Mouse (Mus musculus): ENCODE data around the gene Defb48. TPM values are rescaled to one million over a fixed set of nuclear protein-coding genes. Genes with fewer than 3 reads are reported as not detected.

Gene Defb48
- total RNA-seq, 2 experiments from 2014 or later: not detected

DNA sequence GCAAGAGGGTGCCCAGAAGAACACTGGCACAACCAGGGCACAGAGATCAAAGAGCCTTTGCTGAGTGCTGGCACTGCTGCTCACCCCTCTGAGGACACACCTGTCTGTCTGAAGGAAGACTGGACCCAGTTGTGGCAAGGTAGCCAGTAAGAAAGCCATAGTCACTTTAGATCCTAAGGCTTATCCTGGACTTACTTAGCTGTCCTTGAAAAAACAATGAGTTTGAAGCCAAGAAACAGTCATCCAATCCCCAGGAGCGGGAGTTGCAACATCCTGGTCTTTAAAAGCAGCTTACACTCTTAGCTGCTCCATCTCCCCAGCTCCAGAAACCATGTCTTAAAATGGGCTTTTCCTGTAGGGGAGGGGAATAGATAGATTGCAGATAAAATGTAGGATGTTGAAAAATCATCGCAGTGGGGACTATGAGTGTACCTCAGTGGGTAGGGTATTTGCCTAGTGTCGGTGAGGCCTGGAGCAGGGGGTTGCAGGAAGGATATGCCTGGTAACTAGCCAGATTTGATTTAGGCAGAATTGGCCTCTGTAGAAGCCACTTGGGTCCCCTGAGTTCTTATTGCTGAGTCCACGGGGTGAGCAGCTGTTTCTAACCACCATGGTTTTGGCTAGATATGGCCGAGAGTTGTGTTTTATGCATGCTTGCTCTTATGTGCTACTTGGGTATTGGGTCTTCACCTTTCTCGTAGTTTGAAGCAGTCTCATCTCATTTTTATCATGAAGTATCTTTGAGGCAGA, 47.5 kb downstream of the Defb48 start:
- DNase-seq (ENCODE audit: low spot score in 2 of 2): no peak

GRCm38 (mm10) chr14:62935361-62935760, 48.9 kb downstream of the Defb48 start:
- no peak for DNase-seq (ENCODE audit: low spot score in 2 of 2)

DNA sequence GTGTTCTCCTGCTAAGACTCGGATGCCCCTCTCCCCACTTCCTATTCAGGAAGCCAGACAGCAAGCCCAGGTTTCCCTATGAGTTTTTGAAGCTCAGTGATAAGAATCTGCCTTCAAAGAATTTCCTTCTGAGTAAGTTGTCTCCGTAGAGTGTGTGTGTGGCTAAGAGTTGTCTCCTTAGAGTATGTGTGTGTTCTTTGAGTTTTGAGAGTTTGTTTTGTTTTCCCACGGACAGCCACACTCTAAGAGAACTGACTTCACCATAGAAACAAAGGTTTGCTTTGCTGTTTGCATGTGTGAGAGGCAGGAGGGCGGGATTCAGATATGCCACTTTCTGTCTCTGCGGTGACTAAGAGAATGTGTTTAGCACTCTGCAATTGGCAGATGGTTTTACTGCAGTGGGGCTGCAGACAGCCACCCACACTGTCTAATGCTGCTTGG, 56.2 kb downstream of the Defb48 start:
- no peak for DNase-seq (ENCODE audit: low spot score in 2 of 2)

Other genes starting within 250 kb of the Defb48 start
- 10 to 100 TPM; 34.3 to 44.5 TPM for gene Ints6, start 223.3 kb downstream of the Defb48 start, total RNA-seq (2021)
- gene Wdfy2, start 146.8 kb downstream of the Defb48 start, total RNA-seq (2021): 10 to 100 TPM; 20.0 to 33.7 TPM
- gene Defb47, start 13.6 kb upstream of the Defb48 start, total RNA-seq (2021): not detected
- gene Defb43, start 27.3 kb upstream of the Defb48 start, total RNA-seq (2021): not detected
- 1 to 10 TPM in 1 of 2 experiments, under 1 TPM in 1; 0.30 to 1.1 TPM for gene Defb42, start 62.5 kb upstream of the Defb48 start, total RNA-seq (2021)
- gene Defb30, start 65.5 kb upstream of the Defb48 start, total RNA-seq (2021): not detected